Mouse (Mus musculus) limb, embryonic 13.5 days (tissue): Measurements from ENCODE around the gene Stk38. TPM values are rescaled to one million over a fixed set of nuclear protein-coding genes. Genes with fewer than 3 reads are reported as not detected.
A peak's percentile ranks its signal among the peaks of the same experiment; 100 is the strongest.

Experiments
- ATAC-seq: fragments of 200-750 bp; cut with Nextera tagmentation; 2 replicates; pipeline ENCODE4 v1.8.0; 2017; ENCODE audit warnings: low read depth, moderate number of reproducible peaks, moderate TSS enrichment; ENCODE audit not compliant: low FRiP score
- H3K27ac ChIP-seq: fragments of 300-500 bp; sonication (generic); 2 replicates; pipeline ENCODE4 v1.5.1; 2015; ENCODE audit warnings: inconsistent platforms, mild to moderate bottlenecking, moderate library complexity
- H3K27me3 ChIP-seq: fragments of 300-500 bp; sonication (generic); 2 replicates; pipeline ENCODE4 v1.6.1; 2015; ENCODE audit warnings: mild to moderate bottlenecking, inconsistent platforms
- H3K36me3 ChIP-seq: fragments of 300-500 bp; sonication (generic); 2 replicates; pipeline ENCODE4 v1.6.1; 2015; ENCODE audit warnings: inconsistent platforms, mild to moderate bottlenecking, moderate library complexity
- H3K4me1 ChIP-seq: fragments of 300-500 bp; sonication (generic); 2 replicates; pipeline ENCODE4 v1.6.1; 2015; ENCODE audit warnings: inconsistent platforms
- H3K4me2 ChIP-seq: fragments of 300-500 bp; sonication (generic); replicated peaks from 2 replicates; pipeline ENCODE4 v1.6.1; 2015; ENCODE audit warnings: inconsistent platforms, mild to moderate bottlenecking, moderate library complexity
- H3K4me3 ChIP-seq: fragments of 300-500 bp; sonication (generic); 2 replicates; pipeline ENCODE4 v1.5.1; 2015; ENCODE audit warnings: moderate library complexity, mild to moderate bottlenecking, inconsistent platforms
- H3K9ac ChIP-seq: fragments of 300-500 bp; sonication (generic); 2 replicates; pipeline ENCODE4 v1.6.1; 2015; ENCODE audit warnings: mild to moderate bottlenecking, inconsistent platforms
- H3K9me3 ChIP-seq: fragments of 300-500 bp; sonication (generic); 2 replicates; pipeline ENCODE4 v1.6.1; 2016; ENCODE audit warnings: inconsistent platforms
- WGBS: fragments of 180-500 bp; shearing (Covaris S2); methylation state at CpG from one replicate; pipeline ENCODE4 v1.1.7; 2015; 5-methylcytosine and 5-hydroxymethylcytosine counted together
- polyA plus RNA-seq: library from polyadenylated mRNA; unstranded; fragments of >200 nt; fragmentation: Nextera tagmentation; extraction: Ambion mirVana; gene quantifications from 2 replicates; pipeline ENCODE4 v1.2.1, GENCODE M21; 2015

Stk38 gene
- polyA plus RNA-seq, result 119 and 120 TPM in 2 replicates

DNA sequence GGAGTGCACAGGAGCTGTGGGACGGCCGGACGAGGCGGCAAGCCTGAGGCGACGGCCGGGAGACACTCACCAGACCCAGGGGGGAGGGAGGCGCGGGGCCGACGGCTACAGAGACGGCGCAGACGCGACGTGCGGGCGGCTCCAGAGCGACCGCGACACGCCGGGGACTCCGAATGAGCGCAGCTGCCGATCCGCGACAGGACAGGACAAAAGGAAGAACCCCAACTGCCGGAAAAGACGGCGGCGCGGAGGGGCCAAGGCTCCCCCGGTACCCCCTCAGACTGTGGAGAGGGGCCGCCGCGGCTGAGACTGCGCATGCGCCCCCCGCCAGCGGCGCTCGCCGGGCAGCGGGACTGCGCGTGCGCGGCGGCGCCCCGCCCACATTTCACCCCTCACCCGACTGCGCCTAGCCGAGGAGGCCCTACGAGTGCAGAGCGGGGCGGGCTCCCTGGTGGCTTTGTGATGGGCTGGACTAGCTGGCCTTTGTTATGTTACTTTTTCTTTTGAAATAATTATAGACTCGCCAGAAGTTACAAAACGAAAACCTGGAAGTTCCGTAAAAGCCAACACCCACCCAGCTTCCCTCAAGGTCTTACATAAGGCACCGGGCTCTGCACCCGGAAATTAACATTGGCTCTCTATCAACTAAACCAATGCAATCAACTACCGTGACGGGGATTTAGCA is at the start of gene Stk38:
Gene Stk38, minus strand, starts transcription at position 355 of the 685 bp plus-strand sequence.
- Histone ChIP-seq H3K9ac (peak within 1 kb of the TSS; percentile 97), H3K36me3 (no peaks in the 10 kb centered on the region), H3K4me1 (peaks cover 29% of the 10 kb centered on the region), H3K4me3 (peak within 1 kb of the TSS; percentile 99), H3K27ac (peak within 1 kb of the TSS; percentile 79), H3K4me2 (peak within 1 kb of the TSS; percentile 84), H3K27me3 (no peaks in the 10 kb centered on the region), H3K9me3 (no peaks in the 10 kb centered on the region)
- under 1% methylated on average over 60 of the region's 65 CpGs for WGBS
- peak; percentile 91 for ATAC-seq

DNA sequence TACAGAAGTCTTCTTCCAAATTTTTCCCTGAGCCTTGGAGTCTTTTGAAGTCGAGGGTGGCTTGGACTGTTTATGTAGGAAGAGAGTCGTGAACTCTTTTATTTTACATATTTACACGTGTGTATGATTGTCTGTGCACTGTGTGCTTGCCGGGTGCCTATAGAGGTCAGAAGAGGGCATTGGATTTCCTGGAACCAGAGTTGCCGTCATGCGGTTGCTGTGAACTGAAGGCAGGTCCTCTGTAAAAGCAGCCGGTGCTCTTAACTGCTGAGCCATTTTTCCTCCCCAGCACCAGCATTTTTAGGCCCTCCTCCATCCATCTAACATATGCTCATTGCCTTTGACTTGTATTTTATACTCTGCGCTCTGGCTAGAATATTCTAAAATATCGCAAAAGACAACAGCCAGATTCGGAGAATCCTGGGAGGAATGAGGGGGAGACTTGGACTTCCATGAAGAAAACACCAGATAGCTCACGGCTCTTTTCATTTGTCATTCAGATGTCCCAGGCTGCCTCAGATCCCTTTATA is 49.6 kb upstream of the Stk38 start:
- 74% methylated on average over 11 of the region's 11 CpGs for WGBS
- H3K9ac ChIP-seq, result no peak overlapping the region
- ATAC-seq, result no peak

DNA sequence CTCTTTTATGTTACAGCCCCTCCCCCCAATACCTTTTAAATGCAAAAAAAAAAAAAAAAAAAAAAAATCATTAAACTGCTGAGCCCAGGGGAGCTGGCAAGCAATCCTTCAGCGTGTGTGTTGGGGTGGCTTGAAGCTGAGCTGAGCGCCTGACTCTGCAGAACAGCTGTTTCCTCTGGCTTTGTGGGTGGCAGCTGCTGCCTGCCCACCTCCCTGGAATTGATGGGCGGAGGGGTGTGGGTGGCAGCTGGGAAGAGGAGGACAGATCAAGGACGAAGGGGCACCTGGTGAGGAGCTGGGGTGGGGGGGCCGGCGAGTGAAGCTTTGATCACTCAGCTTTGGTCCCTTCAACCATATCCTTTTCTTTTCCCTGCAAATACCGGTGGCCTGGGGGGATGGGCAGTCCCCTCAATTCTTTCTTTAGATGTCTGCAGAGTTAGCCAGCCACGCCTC is 48.9 kb upstream of the Stk38 start:
- peak overlapping the region; percentile 29; the same call in 1 of the 2 replicates for H3K27ac ChIP-seq
- H3K9me3 ChIP-seq, result no peaks in the 10 kb centered on the region
- no peak overlapping the region for H3K9ac ChIP-seq
- peak overlapping the region; percentile 44 for H3K4me2 ChIP-seq
- WGBS, result 2% methylated on average over 8 of the region's 8 CpGs
- H3K4me1 ChIP-seq, result peaks cover 45% of the 10 kb centered on the region
- ATAC-seq, result peak; percentile 76
- no peak overlapping the region for H3K4me3 ChIP-seq
- no peaks in the 10 kb centered on the region for H3K36me3 ChIP-seq
- no peaks in the 10 kb centered on the region for H3K27me3 ChIP-seq

More for the DNA sequence above, 49.6 kb upstream of the Stk38 start:
- Histone ChIP-seq H3K9me3 (no peaks in the 10 kb centered on the region), H3K4me1 (peaks cover 48% of the 10 kb centered on the region), H3K27me3 (no peaks in the 10 kb centered on the region), H3K4me2 (peak overlapping the region; percentile 44; the same call in 1 of the 2 replicates), H3K27ac (peak overlapping the region; percentile 29; the same call in 1 of the 2 replicates), H3K36me3 (no peaks in the 10 kb centered on the region), H3K4me3 (no peak overlapping the region)

- Histone ChIP-seq H3K27me3 (no peaks in the 10 kb centered on the region), H3K27ac (peak overlapping the region; percentile 29; the same call in 1 of the 2 replicates), H3K4me2 (peak overlapping the region; percentile 44), H3K9ac (no peak overlapping the region), H3K36me3 (no peaks in the 10 kb centered on the region), H3K4me1 (peaks cover 45% of the 10 kb centered on the region), H3K9me3 (no peaks in the 10 kb centered on the region), H3K4me3 (no peak overlapping the region)
- 3% methylated on average over 7 of the region's 7 CpGs for WGBS
- ATAC-seq, result peak; percentile 79
These were observed 48.4 kb upstream of the Stk38 start for GRCm38 (mm10) chr17:29056207-29056606.

DNA sequence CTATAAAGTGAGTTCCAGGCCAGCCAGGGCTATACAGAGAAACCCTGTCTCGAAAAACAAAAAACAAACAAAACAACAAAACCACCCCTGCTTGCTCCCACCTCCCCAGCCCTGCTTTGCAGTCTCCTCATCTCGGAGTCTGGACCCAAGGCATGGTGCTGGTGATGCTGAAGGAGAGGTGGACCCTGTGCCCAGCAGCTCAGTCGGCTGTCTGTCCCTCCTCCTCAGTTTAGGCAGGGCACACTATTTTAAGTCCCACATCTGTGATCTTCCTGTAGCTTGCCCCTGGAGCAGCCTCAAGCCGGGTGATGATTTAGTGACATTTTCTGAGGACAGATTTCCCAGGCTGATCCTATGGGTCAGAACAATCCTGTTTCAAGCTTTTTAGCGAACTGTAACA is 47.8 kb upstream of the Stk38 start:
- Histone ChIP-seq H3K27ac (no peak overlapping the region), H3K9me3 (no peaks in the 10 kb centered on the region), H3K4me1 (peaks cover 49% of the 10 kb centered on the region), H3K9ac (no peak overlapping the region), H3K27me3 (no peaks in the 10 kb centered on the region), H3K36me3 (no peaks in the 10 kb centered on the region), H3K4me3 (no peak overlapping the region), H3K4me2 (no peak overlapping the region)
- ATAC-seq, result no peak
- WGBS, result 50% methylated on average over 5 of the region's 5 CpGs

DNA sequence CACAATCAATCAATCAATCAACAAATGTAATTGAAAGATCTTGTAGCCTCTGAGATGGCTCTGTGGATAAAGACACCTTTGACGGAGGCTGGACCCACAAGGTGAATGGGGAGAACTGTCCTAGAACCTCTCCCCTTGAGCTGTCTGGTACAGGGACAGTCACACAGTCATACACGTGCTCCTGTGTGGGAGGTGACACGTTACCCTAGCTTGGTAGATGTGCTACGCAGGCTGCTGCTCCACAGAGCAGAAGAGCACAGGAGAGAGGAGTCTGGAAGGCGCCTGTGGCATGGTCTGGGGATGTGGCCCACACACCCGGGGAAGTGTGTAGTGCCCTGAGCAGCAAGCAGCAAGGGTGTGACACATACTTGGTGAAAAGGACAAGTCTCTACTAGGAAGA is 46.6 kb upstream of the Stk38 start:
- ATAC-seq, result no peak
- Histone ChIP-seq H3K9me3 (no peaks in the 10 kb centered on the region), H3K27me3 (no peaks in the 10 kb centered on the region), H3K4me3 (no peak overlapping the region), H3K4me1 (peaks cover 56% of the 10 kb centered on the region), H3K4me2 (no peak overlapping the region), H3K9ac (no peak overlapping the region), H3K27ac (no peak overlapping the region), H3K36me3 (no peaks in the 10 kb centered on the region)
- 76% methylated on average over 6 of the region's 6 CpGs for WGBS

DNA sequence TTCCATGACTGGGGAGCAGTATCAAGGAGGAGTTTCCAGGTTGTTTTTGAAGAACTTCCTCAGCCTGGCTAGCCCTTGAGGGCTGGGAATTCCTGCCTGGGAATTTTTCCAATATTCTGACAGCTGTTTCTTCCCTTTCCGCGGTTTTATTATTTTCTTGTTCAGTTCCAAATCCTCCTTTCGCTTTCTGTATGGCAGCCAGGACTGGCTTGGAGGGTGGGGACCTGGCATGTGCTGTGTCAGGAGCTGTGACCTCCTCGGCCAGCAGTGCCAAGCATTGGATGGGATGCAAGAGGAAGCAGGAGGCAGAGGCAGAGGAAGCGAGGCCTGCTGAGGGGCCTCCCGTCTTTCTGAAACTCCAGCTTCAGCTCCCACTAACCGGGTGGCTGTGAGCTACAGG is 46.0 kb upstream of the Stk38 start:
- H3K36me3 ChIP-seq, result no peaks in the 10 kb centered on the region
- H3K4me3 ChIP-seq, result no peak overlapping the region
- no peak for ATAC-seq
- peaks cover 59% of the 10 kb centered on the region for H3K4me1 ChIP-seq
- H3K9me3 ChIP-seq, result no peaks in the 10 kb centered on the region
- 0 out of 2 replicates have a peak overlapping the region, but pooled peaks have one; percentile 16 for H3K4me2 ChIP-seq
- 42% methylated on average over 7 of the region's 7 CpGs for WGBS
- H3K9ac ChIP-seq, result no peak overlapping the region
- H3K27me3 ChIP-seq, result no peaks in the 10 kb centered on the region
- peak overlapping the region; percentile 63; the same call in 1 of the 2 replicates for H3K27ac ChIP-seq

GRCm38 (mm10) chr17:29053067-29053466 is 45.3 kb upstream of the Stk38 start:
- no peak for ATAC-seq
- H3K4me1 ChIP-seq, result peaks cover 52% of the 10 kb centered on the region
- no peaks in the 10 kb centered on the region for H3K9me3 ChIP-seq
- peaks cover under 1% of the 10 kb centered on the region; the same call in 1 of the 2 replicates for H3K36me3 ChIP-seq
- H3K27ac ChIP-seq, result no peak overlapping the region; the same call in 1 of the 2 replicates
- H3K4me2 ChIP-seq, result no peak overlapping the region
- H3K27me3 ChIP-seq, result no peaks in the 10 kb centered on the region
- H3K4me3 ChIP-seq, result no peak overlapping the region
- 80% methylated on average over 6 of the region's 6 CpGs for WGBS
- H3K9ac ChIP-seq, result no peak overlapping the region

GRCm38 (mm10) chr17:29050791-29051190 is 43.0 kb upstream of the Stk38 start:
- no peak overlapping the region for H3K4me3 ChIP-seq
- ATAC-seq, result no peak
- H3K36me3 ChIP-seq, result peaks cover 20% of the 10 kb centered on the region
- H3K9me3 ChIP-seq, result no peaks in the 10 kb centered on the region
- 18% methylated on average over 14 of the region's 14 CpGs for WGBS
- peaks cover 29% of the 10 kb centered on the region for H3K4me1 ChIP-seq
- H3K4me2 ChIP-seq, result no peak overlapping the region
- H3K27ac ChIP-seq, result no peak overlapping the region; the same call in 1 of the 2 replicates
- 0 out of 2 replicates have a peak overlapping the region, but pooled peaks have one; percentile 5 for H3K9ac ChIP-seq
- no peaks in the 10 kb centered on the region for H3K27me3 ChIP-seq

DNA sequence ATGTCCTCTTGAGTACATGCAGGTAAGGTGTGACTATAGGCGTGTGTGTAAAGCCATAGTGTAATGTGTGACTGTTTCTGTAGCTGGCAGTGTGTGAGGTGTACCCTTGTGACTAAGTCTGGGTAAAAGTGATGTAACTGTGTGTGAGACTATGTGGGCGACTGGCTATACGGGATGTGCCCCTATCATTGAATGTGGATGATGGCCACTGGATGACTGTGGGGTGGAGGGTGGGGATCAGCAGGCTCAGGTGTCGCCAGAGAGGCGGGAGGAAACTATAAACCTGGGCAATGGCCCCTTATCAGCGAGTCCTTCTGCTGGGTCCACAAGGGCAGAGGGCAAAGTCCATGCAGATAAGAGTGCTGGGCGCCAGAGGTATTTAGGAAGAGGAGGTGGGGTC is 42.1 kb upstream of the Stk38 start:
- no peak overlapping the region for H3K4me2 ChIP-seq
- H3K27me3 ChIP-seq, result no peaks in the 10 kb centered on the region
- peaks cover 28% of the 10 kb centered on the region for H3K36me3 ChIP-seq
- ATAC-seq, result no peak
- WGBS, result 76% methylated on average over 7 of the region's 7 CpGs
- H3K9me3 ChIP-seq, result no peaks in the 10 kb centered on the region
- no peak overlapping the region for H3K9ac ChIP-seq
- no peak overlapping the region for H3K4me3 ChIP-seq
- H3K4me1 ChIP-seq, result peaks cover 25% of the 10 kb centered on the region
- no peak overlapping the region for H3K27ac ChIP-seq

- no peaks in the 10 kb centered on the region for H3K9me3 ChIP-seq
- H3K4me2 ChIP-seq, result no peak overlapping the region
- peaks cover 24% of the 10 kb centered on the region for H3K4me1 ChIP-seq
- 81% methylated on average over 5 of the region's 5 CpGs for WGBS
- no peak overlapping the region for H3K27ac ChIP-seq
- no peak overlapping the region for H3K4me3 ChIP-seq
- no peaks in the 10 kb centered on the region for H3K27me3 ChIP-seq
- no peak overlapping the region for H3K9ac ChIP-seq
- peaks cover 33% of the 10 kb centered on the region for H3K36me3 ChIP-seq
- ATAC-seq, result no peak
These were observed 41.7 kb upstream of the Stk38 start for GRCm38 (mm10) chr17:29049508-29049889.

GRCm38 (mm10) chr17:29048748-29049507 is 41.1 kb upstream of the Stk38 start:
- H3K9ac ChIP-seq, result no peak overlapping the region
- H3K27me3 ChIP-seq, result no peaks in the 10 kb centered on the region
- 18% methylated on average over 13 of the region's 13 CpGs for WGBS
- peaks cover 19% of the 10 kb centered on the region for H3K4me1 ChIP-seq
- H3K9me3 ChIP-seq, result no peaks in the 10 kb centered on the region
- no peak overlapping the region; the same call in 1 of the 2 replicates for H3K27ac ChIP-seq
- H3K4me2 ChIP-seq, result no peak overlapping the region
- peaks cover 38% of the 10 kb centered on the region for H3K36me3 ChIP-seq
- no peak overlapping the region for H3K4me3 ChIP-seq
- peak; percentile 46 for ATAC-seq
